Mouse (Mus musculus) embryonic facial prominence, embryonic 11.5 days (tissue): ENCODE results near the gene Lin7c. TPM values are rescaled to one million over a fixed set of nuclear protein-coding genes. Genes with fewer than 3 reads are reported as not detected.
A peak's percentile ranks its signal among the peaks of the same experiment; 100 is the strongest.

Experiments used
- ATAC-seq: fragments of 200-750 bp; cut with Nextera tagmentation; replicated peaks from 2 replicates; pipeline ENCODE4 v1.8.0; 2017; ENCODE audit warnings: low read depth; ENCODE audit not compliant: insufficient number of reproducible peaks, low FRiP score, low TSS enrichment
- DNase-seq: peaks from one replicate; pipeline ENCODE4 v3.0.0-alpha.2; 2015; ENCODE audit warnings: low spot score
- H3K27ac ChIP-seq: fragments of 300-500 bp; sonication (generic); replicated peaks from 2 replicates; pipeline ENCODE4 v1.5.1; 2014; ENCODE audit warnings: mild to moderate bottlenecking, low read depth, low read length, control low read depth
- H3K27me3 ChIP-seq: fragments of 300-500 bp; sonication (generic); 2 replicates; pipeline ENCODE4 v1.6.1; 2014; ENCODE audit warnings: mild to moderate bottlenecking, low read length, moderate library complexity, mixed read lengths; ENCODE audit not compliant: control insufficient read depth, insufficient read depth
- H3K36me3 ChIP-seq: fragments of 300-500 bp; sonication (generic); replicated peaks from 2 replicates; pipeline ENCODE4 v1.6.1; 2014; ENCODE audit warnings: low read depth, mild to moderate bottlenecking, low read length, moderate library complexity, mixed read lengths; ENCODE audit not compliant: control insufficient read depth, insufficient read depth
- H3K4me1 ChIP-seq: fragments of 300-500 bp; sonication (generic); 2 replicates; pipeline ENCODE4 v1.6.1; 2014; ENCODE audit warnings: low read length, mixed read lengths; ENCODE audit not compliant: control insufficient read depth, insufficient read depth
- H3K4me2 ChIP-seq: fragments of 300-500 bp; sonication (generic); 2 replicates; pipeline ENCODE4 v1.6.1; 2014; ENCODE audit warnings: low read depth, mild to moderate bottlenecking, control low read depth, low read length, moderate library complexity
- H3K4me3 ChIP-seq: fragments of 300-500 bp; sonication (generic); 2 replicates; pipeline ENCODE4 v1.5.1; 2014; ENCODE audit warnings: low read depth, low read length, control low read depth
- H3K9ac ChIP-seq: fragments of 300-500 bp; sonication (generic); replicated peaks from 2 replicates; pipeline ENCODE4 v1.6.1; 2014; ENCODE audit warnings: mild to moderate bottlenecking, control low read depth, low read length
- H3K9me3 ChIP-seq: fragments of 300-500 bp; sonication (generic); replicated peaks from 2 replicates; pipeline ENCODE4 v1.6.1; 2016; ENCODE audit warnings: mild to moderate bottlenecking, low read length, inconsistent platforms, mixed read lengths; ENCODE audit not compliant: control insufficient read depth
- WGBS: fragments of 180-500 bp; shearing (Covaris S2); extraction: QIAGEN DNeasy Blood & Tissue Kit; methylation state at CpG from one replicate; pipeline ENCODE4 v1.1.7; 2014; 5-methylcytosine and 5-hydroxymethylcytosine counted together
- polyA plus RNA-seq: library from polyadenylated mRNA; unstranded; fragments of >200 nt; fragmentation: Nextera tagmentation; extraction: Ambion mirVana; gene quantifications from 2 replicates; pipeline ENCODE4 v1.2.1, GENCODE M21; 2014

Lin7c gene
- polyA plus RNA-seq, 1 experiment from 2014 or later = 93.6 TPM

- Histone ChIP-seq H3K9me3 (no peaks in the 10 kb centered on the region), H3K27me3 (no peaks in the 10 kb centered on the region), H3K36me3 (no peaks in the 10 kb centered on the region), H3K9ac (no peak overlapping the region), H3K27ac (no peak overlapping the region), H3K4me2 (no peak overlapping the region), H3K4me1 (no peaks in the 10 kb centered on the region), H3K4me3 (no peak overlapping the region)
- DNase-seq (no peak), ATAC-seq (no peak)
- 95% methylated on average over 4 of the region's 4 CpGs for WGBS
Measured at GRCm38 (mm10) chr2:109926984-109927383, 36.3 kb downstream of the Lin7c start.

GRCm38 (mm10) chr2:109927446-109927845 is 36.8 kb downstream of the Lin7c start:
- 87% methylated on average over 7 of the region's 7 CpGs for WGBS
- DNase-seq (no peak), ATAC-seq (no peak)
- Histone ChIP-seq H3K4me1 (no peaks in the 10 kb centered on the region), H3K36me3 (no peaks in the 10 kb centered on the region), H3K9ac (no peak overlapping the region), H3K27ac (no peak overlapping the region), H3K27me3 (no peaks in the 10 kb centered on the region), H3K4me3 (no peak overlapping the region), H3K9me3 (no peaks in the 10 kb centered on the region), H3K4me2 (no peak overlapping the region)

GRCm38 (mm10) chr2:109927876-109928275 is 37.2 kb downstream of the Lin7c start:
- no peak overlapping the region for H3K4me2 ChIP-seq
- H3K27me3 ChIP-seq = no peaks in the 10 kb centered on the region
- no peak overlapping the region for H3K27ac ChIP-seq
- H3K9ac ChIP-seq = no peak overlapping the region
- no peaks in the 10 kb centered on the region for H3K9me3 ChIP-seq
- H3K4me1 ChIP-seq = no peaks in the 10 kb centered on the region
- ATAC-seq (no peak), DNase-seq (no peak)
- H3K4me3 ChIP-seq = no peak overlapping the region
- no peaks in the 10 kb centered on the region for H3K36me3 ChIP-seq

- Histone ChIP-seq H3K27ac (no peak overlapping the region), H3K4me3 (no peak overlapping the region), H3K4me2 (no peak overlapping the region), H3K9ac (no peak overlapping the region), H3K36me3 (no peaks in the 10 kb centered on the region), H3K9me3 (no peaks in the 10 kb centered on the region), H3K27me3 (no peaks in the 10 kb centered on the region), H3K4me1 (no peaks in the 10 kb centered on the region)
- DNase-seq (no peak), ATAC-seq (no peak)
- 59% methylated on average over 4 of the region's 4 CpGs for WGBS
Measured at GRCm38 (mm10) chr2:109928791-109929190, 38.1 kb downstream of the Lin7c start.

GRCm38 (mm10) chr2:109929256-109929655 is 38.6 kb downstream of the Lin7c start:
- Histone ChIP-seq H3K9me3 (no peaks in the 10 kb centered on the region), H3K27me3 (no peaks in the 10 kb centered on the region), H3K36me3 (no peaks in the 10 kb centered on the region), H3K4me1 (no peaks in the 10 kb centered on the region), H3K4me2 (no peak overlapping the region), H3K9ac (no peak overlapping the region), H3K4me3 (no peak overlapping the region), H3K27ac (no peak overlapping the region)
- no peak for DNase-seq
- ATAC-seq = no peak
- 39% methylated on average over 3 of the region's 3 CpGs for WGBS

- no peaks in the 10 kb centered on the region for H3K36me3 ChIP-seq
- no peaks in the 10 kb centered on the region for H3K9me3 ChIP-seq
- H3K9ac ChIP-seq = no peak overlapping the region
- 90% methylated on average over 5 of the region's 5 CpGs for WGBS
- H3K4me3 ChIP-seq = no peak overlapping the region
- H3K4me2 ChIP-seq = no peak overlapping the region
- H3K4me1 ChIP-seq = no peaks in the 10 kb centered on the region
- ATAC-seq (no peak), DNase-seq (no peak)
- no peak overlapping the region for H3K27ac ChIP-seq
- no peaks in the 10 kb centered on the region for H3K27me3 ChIP-seq
Measured at GRCm38 (mm10) chr2:109930366-109930765, 39.7 kb downstream of the Lin7c start.

- 89% methylated on average over 4 of the region's 4 CpGs for WGBS
- Histone ChIP-seq H3K9me3 (no peaks in the 10 kb centered on the region), H3K27me3 (no peaks in the 10 kb centered on the region), H3K4me1 (no peaks in the 10 kb centered on the region), H3K4me2 (no peak overlapping the region), H3K36me3 (no peaks in the 10 kb centered on the region), H3K4me3 (no peak overlapping the region), H3K27ac (no peak overlapping the region), H3K9ac (no peak overlapping the region)
- ATAC-seq (no peak), DNase-seq (no peak)
Measured at GRCm38 (mm10) chr2:109930771-109931170, 40.1 kb downstream of the Lin7c start.

- WGBS = 19% methylated on average over 13 of the region's 13 CpGs
- H3K27me3 ChIP-seq = no peaks in the 10 kb centered on the region
- no peak overlapping the region for H3K27ac ChIP-seq
- no peaks in the 10 kb centered on the region for H3K4me1 ChIP-seq
- DNase-seq (peak; percentile 45), ATAC-seq (no peak)
- H3K36me3 ChIP-seq = no peaks in the 10 kb centered on the region
- H3K9ac ChIP-seq = no peak overlapping the region
- peak overlapping the region; percentile 16; the same call in 1 of the 2 replicates for H3K4me2 ChIP-seq
- H3K9me3 ChIP-seq = no peaks in the 10 kb centered on the region
- H3K4me3 ChIP-seq = no peak overlapping the region
Measured at GRCm38 (mm10) chr2:109931978-109932780, 41.5 kb downstream of the Lin7c start.
